Mouse (Mus musculus) lung, postnatal 0 days (tissue): ENCODE data around the gene Ctps2.

Experiments
- CTCF ChIP-seq: IDR thresholded peaks from 2 replicates; pipeline ENCODE4 v1.5.1; 2016; ENCODE audit warnings: antibody characterized with exemption, mild to moderate bottlenecking
- EP300 ChIP-seq: IDR thresholded peaks from 2 replicates; pipeline ENCODE4 v1.6.1; 2016; ENCODE audit warnings: antibody characterized with exemption, mild to moderate bottlenecking, control low read depth

DNA sequence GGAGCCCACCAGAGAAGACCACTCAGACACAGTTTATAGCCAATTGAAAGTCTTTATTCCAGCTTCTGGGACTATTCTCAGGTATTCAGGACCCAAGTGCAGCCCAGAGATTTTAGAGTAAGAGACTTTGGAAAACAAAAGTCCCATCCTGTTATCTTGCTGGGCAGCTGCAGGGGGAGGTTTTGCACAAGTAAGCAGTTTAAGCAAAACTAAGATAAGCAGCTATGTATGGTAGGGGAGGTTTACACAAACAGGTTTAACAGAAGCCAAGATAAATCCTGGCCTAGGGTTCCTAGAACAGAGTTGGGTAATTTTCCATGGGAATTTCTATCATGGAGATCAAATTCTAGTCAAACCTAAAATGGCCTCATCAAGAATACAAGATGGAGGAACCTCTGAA, 126.8 kb downstream of the Ctps2 start:
- TF ChIP-seq CTCF (no peak), EP300 (no peak)
